Mouse (Mus musculus): Measurements from ENCODE around the gene Mmp14. TPM values are rescaled to one million over a fixed set of nuclear protein-coding genes. Genes with fewer than 3 reads are reported as not detected.

Mmp14 gene
- polyA plus RNA-seq, 1 experiment from 2014 or later: 69.5 TPM

GRCm38 (mm10) chr14:54475941-54476844 is 44.8 kb downstream of the Mmp14 start, which contains the start of gene Rem2:
Gene Rem2 (plus strand): TSS chr14:54476100.
- H3K36me3 ChIP-seq (replicated peaks): no peaks in the 10 kb centered on the region; the same call in 1 of the 2 replicates
- peak within 1 kb of the TSS; percentile 82 for H3K27ac ChIP-seq (replicated peaks)
- peak within 1 kb of the TSS; percentile 63 for H3K4me3 ChIP-seq
- H3K27me3 ChIP-seq (replicated peaks; ENCODE audit: low read depth, poor library complexity, severe bottlenecking): peaks cover 57% of the 10 kb centered on the region
- under 1% methylated on average over 23 of the region's 23 CpGs for WGBS
- no peaks in the 10 kb centered on the region for H3K9me3 ChIP-seq
- DNase-seq (ENCODE audit: low spot score): peak; percentile 73
- H3K4me1 ChIP-seq: peaks cover 46% of the 10 kb centered on the region

GRCm38 (mm10) chr14:54477172-54477909 is 45.9 kb downstream of the Mmp14 start:
- peaks cover 63% of the 10 kb centered on the region for H3K27me3 ChIP-seq (replicated peaks; ENCODE audit: low read depth, poor library complexity, severe bottlenecking)

GRCm38 (mm10) chr14:54479451-54479920 is 48.1 kb downstream of the Mmp14 start:
- Histone ChIP-seq H3K4me3 (peak overlapping the region; percentile 60), H3K27ac (replicated peaks) (peak overlapping the region; percentile 64), H3K36me3 (replicated peaks) (no peaks in the 10 kb centered on the region), H3K9me3 (no peaks in the 10 kb centered on the region), H3K4me1 (peaks cover 46% of the 10 kb centered on the region), H3K27me3 (replicated peaks; ENCODE audit: low read depth, poor library complexity, severe bottlenecking) (peaks cover 63% of the 10 kb centered on the region)
- WGBS: under 1% methylated on average over 40 of the region's 40 CpGs
- peak; percentile 73 for DNase-seq (ENCODE audit: low spot score)

More at GRCm38 (mm10) chr14:54477172-54477909, 45.9 kb downstream of the Mmp14 start:
- WGBS: 69% methylated on average over 15 of the region's 15 CpGs
- Histone ChIP-seq H3K4me3 (no peak overlapping the region), H3K36me3 (replicated peaks) (no peaks in the 10 kb centered on the region), H3K4me1 (peaks cover 46% of the 10 kb centered on the region), H3K27ac (replicated peaks) (no peak overlapping the region), H3K9me3 (no peaks in the 10 kb centered on the region)
- no peak for DNase-seq (ENCODE audit: low spot score)

GRCm38 (mm10) chr14:54480673-54481072 is 49.3 kb downstream of the Mmp14 start:
- peaks cover 59% of the 10 kb centered on the region for H3K27me3 ChIP-seq (replicated peaks; ENCODE audit: low read depth, poor library complexity, severe bottlenecking)
- WGBS: 73% methylated on average over 6 of the region's 6 CpGs

GRCm38 (mm10) chr14:54481402-54481801 is 50.0 kb downstream of the Mmp14 start:
- DNase-seq (ENCODE audit: low spot score): no peak
- Histone ChIP-seq H3K36me3 (replicated peaks) (no peaks in the 10 kb centered on the region), H3K9me3 (no peaks in the 10 kb centered on the region), H3K4me1 (peaks cover 35% of the 10 kb centered on the region), H3K27me3 (replicated peaks; ENCODE audit: low read depth, poor library complexity, severe bottlenecking) (peaks cover 53% of the 10 kb centered on the region), H3K4me3 (no peak overlapping the region), H3K27ac (replicated peaks) (no peak overlapping the region)
- WGBS: 78% methylated on average over 8 of the region's 8 CpGs

More at GRCm38 (mm10) chr14:54480673-54481072, 49.3 kb downstream of the Mmp14 start:
- Histone ChIP-seq H3K27ac (replicated peaks) (no peak overlapping the region), H3K4me3 (peak overlapping the region; percentile 6; the same call in 1 of the 2 replicates), H3K36me3 (replicated peaks) (no peaks in the 10 kb centered on the region), H3K9me3 (no peaks in the 10 kb centered on the region), H3K4me1 (peaks cover 42% of the 10 kb centered on the region)
- no peak for DNase-seq (ENCODE audit: low spot score)

GRCm38 (mm10) chr14:54482498-54482897 is 51.1 kb downstream of the Mmp14 start:
- WGBS: 32% methylated on average over 9 of the region's 9 CpGs
- Histone ChIP-seq H3K9me3 (no peaks in the 10 kb centered on the region), H3K4me3 (no peak overlapping the region), H3K36me3 (replicated peaks) (no peaks in the 10 kb centered on the region), H3K27me3 (replicated peaks; ENCODE audit: low read depth, poor library complexity, severe bottlenecking) (peaks cover 42% of the 10 kb centered on the region), H3K27ac (replicated peaks) (no peak overlapping the region), H3K4me1 (peaks cover 24% of the 10 kb centered on the region)
- peak; percentile 67 for DNase-seq (ENCODE audit: low spot score)

- no peak overlapping the region for H3K4me3 ChIP-seq
- 91% methylated on average over 7 of the region's 7 CpGs for WGBS
These were observed 54.5 kb downstream of the Mmp14 start for GRCm38 (mm10) chr14:54485899-54486298.

GRCm38 (mm10) chr14:54487732-54488131 is 56.3 kb downstream of the Mmp14 start:
- Histone ChIP-seq H3K9me3 (no peaks in the 10 kb centered on the region), H3K27ac (replicated peaks) (no peak overlapping the region), H3K4me3 (no peak overlapping the region), H3K4me1 (no peaks in the 10 kb centered on the region), H3K27me3 (replicated peaks; ENCODE audit: low read depth, poor library complexity, severe bottlenecking) (no peaks in the 10 kb centered on the region), H3K36me3 (replicated peaks) (no peaks in the 10 kb centered on the region)
- no peak for DNase-seq (ENCODE audit: low spot score)
- WGBS: 60% methylated on average over 2 of the region's 2 CpGs

More at GRCm38 (mm10) chr14:54485899-54486298, 54.5 kb downstream of the Mmp14 start:
- Histone ChIP-seq H3K9me3 (no peaks in the 10 kb centered on the region), H3K27ac (replicated peaks) (no peak overlapping the region), H3K27me3 (replicated peaks; ENCODE audit: low read depth, poor library complexity, severe bottlenecking) (peaks cover 8% of the 10 kb centered on the region), H3K4me1 (peaks cover under 1% of the 10 kb centered on the region; the same call in 1 of the 2 replicates), H3K36me3 (replicated peaks) (no peaks in the 10 kb centered on the region)
- no peak for DNase-seq (ENCODE audit: low spot score)

GRCm38 (mm10) chr14:54488350-54488749 is 56.9 kb downstream of the Mmp14 start:
- H3K4me1 ChIP-seq: no peaks in the 10 kb centered on the region
- DNase-seq (ENCODE audit: low spot score): no peak
- no peak overlapping the region for H3K27ac ChIP-seq (replicated peaks)
- H3K4me3 ChIP-seq: no peak overlapping the region
- no peaks in the 10 kb centered on the region for H3K9me3 ChIP-seq
- no peaks in the 10 kb centered on the region for H3K27me3 ChIP-seq (replicated peaks; ENCODE audit: low read depth, poor library complexity, severe bottlenecking)
- H3K36me3 ChIP-seq (replicated peaks): no peaks in the 10 kb centered on the region

- WGBS: 66% methylated on average over 18 of the region's 18 CpGs
- DNase-seq (ENCODE audit: low spot score): no peak
These were observed 61.1 kb downstream of the Mmp14 start for GRCm38 (mm10) chr14:54492345-54493131.

GRCm38 (mm10) chr14:54493236-54493635 is 61.8 kb downstream of the Mmp14 start:
- 93% methylated on average over 5 of the region's 5 CpGs for WGBS
- no peaks in the 10 kb centered on the region for H3K27me3 ChIP-seq (replicated peaks; ENCODE audit: low read depth, poor library complexity, severe bottlenecking)
- no peak overlapping the region for H3K4me3 ChIP-seq
- no peak overlapping the region for H3K27ac ChIP-seq (replicated peaks)
- DNase-seq (ENCODE audit: low spot score): no peak
- no peaks in the 10 kb centered on the region for H3K36me3 ChIP-seq (replicated peaks)
- H3K9me3 ChIP-seq: no peaks in the 10 kb centered on the region
- H3K4me1 ChIP-seq: no peaks in the 10 kb centered on the region

More at GRCm38 (mm10) chr14:54492345-54493131, 61.1 kb downstream of the Mmp14 start:
- Histone ChIP-seq H3K36me3 (replicated peaks) (no peaks in the 10 kb centered on the region), H3K4me1 (no peaks in the 10 kb centered on the region), H3K27ac (replicated peaks) (no peak overlapping the region), H3K27me3 (replicated peaks; ENCODE audit: low read depth, poor library complexity, severe bottlenecking) (no peaks in the 10 kb centered on the region), H3K9me3 (no peaks in the 10 kb centered on the region), H3K4me3 (no peak overlapping the region)

- Histone ChIP-seq H3K4me3 (no peak overlapping the region), H3K36me3 (replicated peaks) (no peaks in the 10 kb centered on the region), H3K9me3 (no peaks in the 10 kb centered on the region), H3K4me1 (no peaks in the 10 kb centered on the region), H3K27me3 (replicated peaks; ENCODE audit: low read depth, poor library complexity, severe bottlenecking) (no peaks in the 10 kb centered on the region), H3K27ac (replicated peaks) (no peak overlapping the region)
- DNase-seq (ENCODE audit: low spot score): peak; percentile 65
- WGBS: under 1% methylated on average over 3 of the region's 3 CpGs
These were observed 62.8 kb downstream of the Mmp14 start for GRCm38 (mm10) chr14:54494234-54494633.
